Mouse (Mus musculus): Measurements from ENCODE around the gene Srd5a2.

GRCm38 (mm10) chr17:74083370-74083769 lies 35.7 kb upstream of the Srd5a2 start:
- no peak for TF ChIP-seq GATA1 (IDR thresholded peaks at IDR 0.05; ENCODE audit: low read length)
- TF ChIP-seq TAL1 (IDR thresholded peaks at IDR 0.05; ENCODE audit: low read length), result no peak
